Mouse (Mus musculus) lung, adult 2 months (tissue): ENCODE data around the gene Bend7.

ENCODE experiments used
- CTCF ChIP-seq: fragments of 200-500 bp; IDR thresholded peaks from 2 replicates; pipeline ENCODE4 v1.5.1; 2011; ENCODE audit warnings: mild to moderate bottlenecking, low read length, control low read depth; ENCODE audit not compliant: insufficient read depth
- POLR2A ChIP-seq: fragments of 200-500 bp; IDR thresholded peaks from 2 replicates; pipeline ENCODE4 v1.6.1; 2011; ENCODE audit warnings: low read depth, mild to moderate bottlenecking, control low read depth, low read length, borderline replicate concordance; ENCODE audit errors: extremely low read depth

- TF ChIP-seq CTCF (no peak), POLR2A (no peak)
Measured at GRCm38 (mm10) chr2:4832166-4832565, 114.5 kb downstream of the Bend7 start.
